Mouse (Mus musculus) liver, embryonic 14.5 days (tissue): ENCODE results near the gene P3h1.

Source experiments
- CTCF ChIP-seq: IDR thresholded peaks from 2 replicates; pipeline ENCODE4 v1.5.1; 2016; ENCODE audit warnings: antibody characterized with exemption, low read depth, control low read depth
- EP300 ChIP-seq: IDR thresholded peaks from 2 replicates; pipeline ENCODE4 v1.6.1; 2016; ENCODE audit warnings: antibody characterized with exemption, low read depth

GRCm38 (mm10) chr4:119275226-119275625 is 42.5 kb downstream of the P3h1 start:
- TF ChIP-seq CTCF (no peak), EP300 (no peak)
